Mouse (Mus musculus) adrenal gland (tissue): ENCODE results near the gene Poc5.

Experiments used
- intact Hi-C: fragments of 180-260 bp; cut with DNase I; formaldehyde crosslinking; loops from one replicate; pipeline ENCODE4 v1.15.1; 2025

Gene Poc5

GRCm38 (mm10) chr13:96428531-96428930 is 40.4 kb downstream of the Poc5 start:
- intact Hi-C loops = no loop called here

GRCm38 (mm10) chr13:96431595-96432156 is 43.6 kb downstream of the Poc5 start:
- intact Hi-C loops = loop anchor here (1.0 to 5.0 kb wide), 2 partner anchors 111 to 163 kb away; partner anchors contain the start of genes Col4a3bp and Polk

- intact Hi-C loops = loop anchor here (5.0 kb wide), 1 partner anchor 110 kb away; the partner anchor contains the start of genes Col4a3bp and Polk
Observed at GRCm38 (mm10) chr13:96432376-96432811, 44.3 kb downstream of the Poc5 start.

GRCm38 (mm10) chr13:96433041-96433440 is 44.9 kb downstream of the Poc5 start:
- intact Hi-C loops = loop anchor here (5.0 kb wide), 1 partner anchor 109 kb away; the partner anchor contains the start of genes Col4a3bp and Polk

GRCm38 (mm10) chr13:96433648-96434190 is 45.6 kb downstream of the Poc5 start:
- intact Hi-C loops = loop anchor here (5.0 kb wide), 1 partner anchor 109 kb away; the partner anchor contains the start of genes Col4a3bp and Polk

- intact Hi-C loops = loop anchor here (5.0 kb wide), 1 partner anchor 107 kb away; the partner anchor contains the start of genes Col4a3bp and Polk
Observed at GRCm38 (mm10) chr13:96434899-96435331, 46.8 kb downstream of the Poc5 start.

GRCm38 (mm10) chr13:96435793-96436192 is 47.7 kb downstream of the Poc5 start:
- intact Hi-C loops = no loop called here

- intact Hi-C loops = no loop called here
Observed at GRCm38 (mm10) chr13:96436921-96437320, 48.8 kb downstream of the Poc5 start.

GRCm38 (mm10) chr13:96440436-96440835 is 52.3 kb downstream of the Poc5 start:
- intact Hi-C loops = no loop called here

GRCm38 (mm10) chr13:96450205-96450856 is 62.2 kb downstream of the Poc5 start:
- intact Hi-C loops = no loop called here

- intact Hi-C loops = no loop called here
Observed at GRCm38 (mm10) chr13:96450869-96451268, 62.8 kb downstream of the Poc5 start.

GRCm38 (mm10) chr13:96451386-96452140 is 63.5 kb downstream of the Poc5 start:
- intact Hi-C loops = no loop called here

GRCm38 (mm10) chr13:96452621-96453020 is 64.5 kb downstream of the Poc5 start:
- intact Hi-C loops = no loop called here

GRCm38 (mm10) chr13:96454288-96454687 is 66.2 kb downstream of the Poc5 start:
- intact Hi-C loops = no loop called here

- intact Hi-C loops = no loop called here
Observed at GRCm38 (mm10) chr13:96457566-96457965, 69.5 kb downstream of the Poc5 start.

GRCm38 (mm10) chr13:96458018-96458417 is 69.9 kb downstream of the Poc5 start:
- intact Hi-C loops = no loop called here

GRCm38 (mm10) chr13:96458606-96459005 is 70.5 kb downstream of the Poc5 start:
- intact Hi-C loops = no loop called here

- intact Hi-C loops = no loop called here
Observed at GRCm38 (mm10) chr13:96462644-96463043, 74.5 kb downstream of the Poc5 start.

- intact Hi-C loops = no loop called here
Observed at GRCm38 (mm10) chr13:96465315-96465714, 77.2 kb downstream of the Poc5 start.
